Mouse (Mus musculus): Measurements from ENCODE around the gene Adrm1.

Gene Adrm1

DNA sequence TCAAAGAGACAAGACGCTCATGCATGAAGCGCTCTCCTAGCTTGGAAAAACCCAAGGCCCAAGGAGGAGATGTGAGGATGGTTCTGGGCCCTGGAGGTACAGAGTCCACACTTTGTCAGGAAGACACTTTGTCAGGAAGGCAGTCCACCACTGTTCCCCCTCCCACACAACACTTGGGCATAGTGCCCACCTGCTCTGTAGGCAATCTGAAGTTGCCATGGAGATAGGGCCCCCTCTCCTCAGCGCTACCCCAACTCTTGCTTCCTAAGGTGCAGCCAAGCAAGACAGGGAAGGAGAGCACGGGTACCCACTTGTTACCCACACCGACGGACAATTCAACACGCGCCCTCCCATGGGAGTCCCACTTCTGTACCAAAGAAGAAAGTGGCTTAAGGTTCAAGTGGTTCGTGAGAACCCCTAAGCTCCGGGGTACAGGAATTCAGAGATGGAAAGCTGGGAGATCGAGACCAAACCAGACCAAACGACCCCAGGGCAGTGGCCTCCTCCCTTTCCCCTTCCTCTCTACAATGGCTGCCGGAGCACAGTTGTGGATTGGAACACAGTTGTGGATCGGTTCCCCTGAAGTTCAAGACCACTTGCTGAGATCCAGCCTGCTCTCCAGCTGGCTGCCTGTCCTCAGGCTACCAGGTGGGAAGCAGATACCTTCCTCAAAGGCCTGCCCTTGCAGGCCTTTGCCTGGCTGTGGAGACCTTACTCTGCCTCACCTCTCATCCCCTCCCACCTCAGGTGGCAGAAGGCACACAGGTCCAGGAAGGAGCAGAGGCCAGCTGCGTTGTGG lies 48.1 kb downstream of the Adrm1 start:
- no peak for DNase-seq

DNA sequence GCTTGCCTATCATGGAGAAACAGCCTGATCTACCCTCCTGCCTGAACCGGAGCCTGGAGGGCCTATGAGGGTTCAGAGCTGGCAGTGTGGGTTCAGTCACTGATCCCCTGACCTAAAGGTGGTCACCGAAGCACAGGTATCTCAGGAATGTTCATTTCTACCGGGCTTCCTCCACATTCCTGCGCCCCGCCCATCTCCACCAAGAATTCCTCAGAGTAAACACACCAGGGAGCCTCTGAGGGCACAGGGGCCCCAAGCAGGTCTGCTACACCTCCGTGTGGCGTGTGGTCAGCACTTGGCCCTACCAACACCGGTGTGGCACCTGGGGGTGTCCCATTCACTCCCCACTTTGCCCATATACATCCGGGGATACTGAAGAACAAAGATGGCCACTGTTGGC lies 48.9 kb downstream of the Adrm1 start:
- no peak for DNase-seq

DNA sequence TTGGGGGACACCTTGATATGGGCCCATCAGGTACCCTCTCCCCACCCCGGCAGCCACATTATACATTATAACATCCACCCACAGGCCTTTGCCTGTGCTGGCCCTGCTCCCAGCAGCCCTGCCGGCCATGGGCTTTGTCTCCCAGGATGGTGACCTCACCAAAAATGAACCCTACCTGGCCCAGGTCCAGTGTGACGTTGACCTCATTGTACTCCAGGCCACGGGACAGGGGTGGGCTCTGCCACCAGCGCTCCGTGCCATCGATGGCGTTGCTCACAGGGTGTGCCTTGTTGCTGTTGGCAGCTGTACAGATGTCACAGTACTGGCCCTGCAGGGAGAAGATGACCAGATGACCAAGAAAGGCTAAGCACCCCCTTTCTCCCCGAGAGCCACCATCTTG lies 49.8 kb downstream of the Adrm1 start:
- DNase-seq: no peak

DNA sequence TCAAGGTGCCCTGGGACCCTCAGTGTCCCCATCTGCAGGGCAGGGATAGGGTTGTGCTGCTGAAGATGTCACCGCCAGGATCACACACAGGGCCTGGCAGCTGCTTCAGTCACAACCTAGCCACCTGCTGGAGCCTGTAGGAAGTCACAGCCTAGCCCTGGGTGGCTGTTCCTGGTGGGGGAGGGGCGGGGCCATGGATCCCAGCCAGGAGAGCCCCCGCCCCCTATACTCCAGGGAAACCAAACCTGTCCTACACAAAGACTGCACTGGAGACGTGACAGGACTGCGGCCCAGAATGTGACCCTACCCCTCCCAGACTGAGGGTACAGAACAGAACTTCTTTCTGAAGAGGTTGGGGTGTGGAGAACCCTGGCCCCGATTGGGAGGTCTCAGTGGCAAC lies 51.0 kb downstream of the Adrm1 start:
- DNase-seq: peak; percentile 48

DNA sequence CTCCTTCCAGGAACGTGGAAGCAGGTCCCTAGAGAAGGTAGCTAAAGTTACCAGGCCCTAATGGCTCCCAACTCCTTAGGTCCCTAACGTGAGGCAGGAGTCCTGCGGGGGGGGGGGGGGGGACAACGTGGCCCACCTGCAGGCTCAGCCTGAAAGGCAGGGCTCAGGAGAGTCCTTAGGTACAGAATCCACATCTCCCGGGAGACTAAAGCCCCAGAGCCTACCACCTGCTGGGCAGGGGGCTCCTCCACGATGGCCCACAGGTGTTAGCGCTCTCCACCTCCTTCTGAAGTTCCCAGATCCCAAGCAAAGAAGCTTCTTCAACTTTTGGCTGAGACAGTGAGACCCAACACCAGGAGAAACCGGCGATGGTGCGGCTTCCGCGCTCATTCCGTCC lies 53.4 kb downstream of the Adrm1 start:
- DNase-seq: no peak

DNA sequence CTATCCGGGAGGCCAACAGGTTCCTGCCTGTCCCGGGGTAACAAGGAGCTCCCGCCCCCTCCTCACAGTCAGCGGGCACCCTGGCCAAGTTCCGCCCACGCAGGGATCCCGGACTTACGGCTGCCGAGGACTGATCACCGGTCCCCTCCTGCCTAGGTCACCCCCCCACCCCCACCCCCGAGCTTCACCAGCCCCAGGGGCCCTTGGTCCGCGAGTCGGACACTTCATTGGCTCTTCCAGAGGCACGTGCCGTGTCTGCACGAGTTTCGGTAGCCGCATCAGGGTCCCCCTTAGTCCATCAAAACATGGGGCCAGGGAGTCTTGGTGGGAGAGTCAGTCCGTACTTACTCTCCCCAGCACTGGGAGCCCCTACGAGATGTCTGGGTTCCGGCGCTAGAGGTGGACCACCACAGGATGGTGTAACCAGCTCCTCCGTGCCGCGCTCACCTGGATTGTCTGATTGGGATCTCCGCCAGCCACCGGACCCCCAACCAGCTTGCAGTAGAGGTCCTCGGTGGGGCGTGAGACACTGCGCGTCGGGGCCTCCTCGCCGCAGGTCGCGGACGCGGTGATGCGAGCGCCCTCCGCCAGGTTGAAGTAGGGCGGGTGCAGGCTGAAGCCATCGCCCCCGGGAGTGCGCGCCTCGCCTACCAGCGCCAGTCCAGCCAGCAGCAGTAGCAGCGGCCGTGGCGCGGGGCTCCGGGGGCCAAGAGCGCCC lies 53.9 kb downstream of the Adrm1 start:
- peak; percentile 56 for DNase-seq

Data from thymus, postnatal 4 days (tissue).